Mouse (Mus musculus): ENCODE data around the gene Tmem176b.

GRCm38 (mm10) chr6:48867158-48867557 lies 25.9 kb upstream of the Tmem176b start:
- TF ChIP-seq CTCF (conservative IDR thresholded peaks at IDR 0.05; ENCODE audit: insufficient read depth, insufficient read length, low read depth, low read length) (no peak), POLR2A (IDR thresholded peaks at IDR 0.05; ENCODE audit: low read depth, low read length) (no peak)
